Mouse (Mus musculus) heart, embryonic 12.5 days (tissue): ENCODE data around the gene Acsl5. TPM values are rescaled to one million over a fixed set of nuclear protein-coding genes. Genes with fewer than 3 reads are reported as not detected.

Source experiments
- ATAC-seq: fragments of 200-750 bp; cut with Nextera tagmentation; 2 replicates; pipeline ENCODE4 v1.8.0; 2017; ENCODE audit warnings: moderate TSS enrichment, moderate library complexity; ENCODE audit not compliant: insufficient number of reproducible peaks, low FRiP score
- H3K27ac ChIP-seq: fragments of 300-500 bp; sonication (generic); 2 replicates; pipeline ENCODE4 v1.5.1; 2016; ENCODE audit warnings: mild to moderate bottlenecking, moderate library complexity; ENCODE audit not compliant: poor library complexity, severe bottlenecking
- H3K27me3 ChIP-seq: fragments of 300-500 bp; sonication (generic); replicated peaks from 2 replicates; pipeline ENCODE4 v1.6.1; 2016; ENCODE audit warnings: mild to moderate bottlenecking, moderate library complexity
- H3K36me3 ChIP-seq: fragments of 300-500 bp; sonication (generic); 2 replicates; pipeline ENCODE4 v1.6.1; 2016; ENCODE audit warnings: mild to moderate bottlenecking, moderate library complexity
- H3K4me1 ChIP-seq: fragments of 300-500 bp; sonication (generic); replicated peaks from 2 replicates; pipeline ENCODE4 v1.6.1; 2016; ENCODE audit warnings: mild to moderate bottlenecking
- H3K4me2 ChIP-seq: fragments of 300-500 bp; sonication (generic); 2 replicates; pipeline ENCODE4 v1.6.1; 2016; ENCODE audit warnings: mild to moderate bottlenecking, moderate library complexity
- H3K4me3 ChIP-seq: fragments of 300-500 bp; sonication (generic); 2 replicates; pipeline ENCODE4 v1.5.1; 2016; ENCODE audit warnings: mild to moderate bottlenecking
- H3K9ac ChIP-seq: fragments of 300-500 bp; sonication (generic); 2 replicates; pipeline ENCODE4 v1.6.1; 2016; ENCODE audit warnings: mild to moderate bottlenecking, moderate library complexity
- H3K9me3 ChIP-seq: fragments of 300-500 bp; sonication (generic); replicated peaks from 2 replicates; pipeline ENCODE4 v1.6.1; 2016; ENCODE audit warnings: mild to moderate bottlenecking, moderate library complexity
- WGBS: fragments of 180-500 bp; shearing (Covaris S2); methylation state at CpG from one replicate; pipeline ENCODE4 v1.1.7; 2016; 5-methylcytosine and 5-hydroxymethylcytosine counted together
- polyA plus RNA-seq: library from polyadenylated mRNA; unstranded; fragments of >200 nt; fragmentation: Nextera tagmentation; extraction: Ambion mirVana; gene quantifications from 2 replicates; pipeline ENCODE4 v1.2.1, GENCODE M21; 2016

Acsl5 gene
- polyA plus RNA-seq, 1 experiment from 2014 or later: 44.0 TPM

- H3K4me2 ChIP-seq: no peak overlapping the region
- 88% methylated on average over 1 of the region's 1 CpGs for WGBS
- H3K4me1 ChIP-seq: no peaks in the 10 kb centered on the region
- ATAC-seq: no peak
- H3K9me3 ChIP-seq: no peaks in the 10 kb centered on the region
- no peak overlapping the region for H3K27ac ChIP-seq
- no peak overlapping the region for H3K4me3 ChIP-seq
- no peaks in the 10 kb centered on the region for H3K27me3 ChIP-seq
- peaks cover 70% of the 10 kb centered on the region for H3K36me3 ChIP-seq
- no peak overlapping the region for H3K9ac ChIP-seq
Observed at GRCm38 (mm10) chr19:55299378-55299777, 47.6 kb downstream of the Acsl5 start.

GRCm38 (mm10) chr19:55300525-55300924 lies 48.8 kb downstream of the Acsl5 start:
- WGBS: 64% methylated on average over 3 of the region's 3 CpGs
- ATAC-seq: no peak
- Histone ChIP-seq H3K27ac (no peak overlapping the region), H3K4me2 (no peak overlapping the region), H3K36me3 (peaks cover 62% of the 10 kb centered on the region), H3K9me3 (no peaks in the 10 kb centered on the region), H3K9ac (no peak overlapping the region), H3K4me1 (no peaks in the 10 kb centered on the region), H3K27me3 (no peaks in the 10 kb centered on the region), H3K4me3 (no peak overlapping the region)

GRCm38 (mm10) chr19:55305024-55305423 lies 53.3 kb downstream of the Acsl5 start:
- Histone ChIP-seq H3K27me3 (no peaks in the 10 kb centered on the region), H3K4me2 (no peak overlapping the region), H3K4me3 (no peak overlapping the region), H3K4me1 (no peaks in the 10 kb centered on the region), H3K9ac (no peak overlapping the region), H3K9me3 (no peaks in the 10 kb centered on the region), H3K27ac (no peak overlapping the region), H3K36me3 (peaks cover 66% of the 10 kb centered on the region)
- no peak for ATAC-seq

- Histone ChIP-seq H3K4me1 (peaks cover 20% of the 10 kb centered on the region), H3K27me3 (no peaks in the 10 kb centered on the region), H3K4me3 (no peak overlapping the region), H3K9ac (no peak overlapping the region), H3K36me3 (peaks cover 45% of the 10 kb centered on the region), H3K27ac (no peak overlapping the region), H3K4me2 (no peak overlapping the region), H3K9me3 (no peaks in the 10 kb centered on the region)
- no peak for ATAC-seq
- 86% methylated on average over 8 of the region's 8 CpGs for WGBS
Observed at GRCm38 (mm10) chr19:55311874-55312273, 60.1 kb downstream of the Acsl5 start.

GRCm38 (mm10) chr19:55313649-55314048 lies 61.9 kb downstream of the Acsl5 start:
- Histone ChIP-seq H3K9ac (no peak overlapping the region), H3K36me3 (peaks cover 32% of the 10 kb centered on the region), H3K4me3 (no peak overlapping the region), H3K27ac (no peak overlapping the region), H3K4me1 (peaks cover 23% of the 10 kb centered on the region), H3K9me3 (no peaks in the 10 kb centered on the region), H3K27me3 (no peaks in the 10 kb centered on the region), H3K4me2 (no peak overlapping the region)
- 96% methylated on average over 2 of the region's 2 CpGs for WGBS
- ATAC-seq: no peak

GRCm38 (mm10) chr19:55315452-55316108 lies 63.8 kb downstream of the Acsl5 start, which contains the start of gene Zdhhc6:
Gene Zdhhc6, minus strand, starts transcription at chr19:55316032.
- ATAC-seq: peak; percentile 81
- Histone ChIP-seq H3K9me3 (no peaks in the 10 kb centered on the region), H3K36me3 (peaks cover 13% of the 10 kb centered on the region), H3K4me3 (peak within 1 kb of the TSS; percentile 92), H3K27ac (peak within 1 kb of the TSS; percentile 72), H3K27me3 (no peaks in the 10 kb centered on the region), H3K9ac (peak within 1 kb of the TSS; percentile 75), H3K4me1 (peaks cover 26% of the 10 kb centered on the region), H3K4me2 (peak within 1 kb of the TSS; percentile 98)
- WGBS: under 1% methylated on average over 60 of the region's 60 CpGs

- ATAC-seq: peak; percentile 88
- H3K4me2 ChIP-seq: peak within 1 kb of the TSS; percentile 98
- WGBS: under 1% methylated on average over 48 of the region's 48 CpGs
- H3K27me3 ChIP-seq: no peaks in the 10 kb centered on the region
- H3K4me1 ChIP-seq: peaks cover 26% of the 10 kb centered on the region
- H3K9ac ChIP-seq: peak within 1 kb of the TSS; percentile 75
- peak within 1 kb of the TSS; percentile 92 for H3K4me3 ChIP-seq
- H3K36me3 ChIP-seq: peaks cover 9% of the 10 kb centered on the region
- H3K9me3 ChIP-seq: no peaks in the 10 kb centered on the region
- peak within 1 kb of the TSS; percentile 72 for H3K27ac ChIP-seq
Observed at GRCm38 (mm10) chr19:55316109-55316714, 64.5 kb downstream of the Acsl5 start, which contains the start of gene Vti1a. Gene Vti1a, plus strand, starts transcription at chr19:55316295.

- H3K4me1 ChIP-seq: peaks cover 26% of the 10 kb centered on the region
- ATAC-seq: no peak
- H3K36me3 ChIP-seq: peaks cover 2% of the 10 kb centered on the region; the same call in 1 of the 2 replicates
- H3K9me3 ChIP-seq: no peaks in the 10 kb centered on the region
- H3K4me2 ChIP-seq: peak overlapping the region; percentile 98
- H3K27ac ChIP-seq: no peak overlapping the region
- H3K9ac ChIP-seq: no peak overlapping the region
- H3K4me3 ChIP-seq: peak overlapping the region; percentile 92
- WGBS: 44% methylated on average over 10 of the region's 10 CpGs
- no peaks in the 10 kb centered on the region for H3K27me3 ChIP-seq
Observed at GRCm38 (mm10) chr19:55316901-55317300, 65.2 kb downstream of the Acsl5 start.

- Histone ChIP-seq H3K27ac (no peak overlapping the region), H3K36me3 (peaks cover 15% of the 10 kb centered on the region; the same call in 1 of the 2 replicates), H3K9me3 (no peaks in the 10 kb centered on the region), H3K4me3 (no peak overlapping the region), H3K9ac (no peak overlapping the region), H3K4me1 (peaks cover 18% of the 10 kb centered on the region), H3K4me2 (no peak overlapping the region), H3K27me3 (no peaks in the 10 kb centered on the region)
- 58% methylated on average over 3 of the region's 3 CpGs for WGBS
- no peak for ATAC-seq
Observed at GRCm38 (mm10) chr19:55319036-55319435, 67.3 kb downstream of the Acsl5 start.

GRCm38 (mm10) chr19:55319521-55319920 lies 67.8 kb downstream of the Acsl5 start:
- Histone ChIP-seq H3K9me3 (no peaks in the 10 kb centered on the region), H3K36me3 (peaks cover 18% of the 10 kb centered on the region), H3K4me1 (peaks cover 16% of the 10 kb centered on the region), H3K4me2 (no peak overlapping the region), H3K27ac (no peak overlapping the region), H3K9ac (no peak overlapping the region), H3K4me3 (no peak overlapping the region), H3K27me3 (no peaks in the 10 kb centered on the region)
- no peak for ATAC-seq
- 61% methylated on average over 5 of the region's 5 CpGs for WGBS

- H3K9me3 ChIP-seq: no peaks in the 10 kb centered on the region
- H3K27ac ChIP-seq: no peak overlapping the region
- no peak overlapping the region for H3K9ac ChIP-seq
- 0 out of 2 replicates have a peak, but pooled peaks cover 4% of the 10 kb centered on the region for H3K4me1 ChIP-seq
- 91% methylated on average over 8 of the region's 8 CpGs for WGBS
- H3K36me3 ChIP-seq: peaks cover 22% of the 10 kb centered on the region
- H3K4me3 ChIP-seq: no peak overlapping the region
- no peak for ATAC-seq
- no peaks in the 10 kb centered on the region for H3K27me3 ChIP-seq
- no peak overlapping the region for H3K4me2 ChIP-seq
Observed at GRCm38 (mm10) chr19:55322604-55323003, 70.9 kb downstream of the Acsl5 start.
